In genomic region chr5:149527999-149528729, GRCm38 (mm10) we compare ENCODE assay signal across 8 mouse cellular contexts. TPM values are rescaled to one million over a fixed set of nuclear protein-coding genes. Genes with fewer than 3 reads are reported as not detected.
A peak's percentile ranks its signal among the peaks of the same experiment; 100 is the strongest.
DNase-seq lines count a peak whose midpoint lies in the region.

Gene Wdr95, plus strand, starts transcription at chr5:149528679.

- DNase-seq in adrenal gland, postnatal 14 days, result peak; percentile 47
- no peak for DNase-seq in adrenal gland, postnatal 4 days (ENCODE audit: low spot score in 2 of 2)
- peak; percentile 58 to 66 for DNase-seq in cerebellum, postnatal 25 days
- peak; percentile 42 for DNase-seq in gastrocnemius, adult 18-20 months (ENCODE audit: low spot score)
- peak; percentile 69 for DNase-seq in kidney, postnatal 10 days
- peak; percentile 36 for DNase-seq in lung, postnatal 14 days
- peak; percentile 53 to 55 for DNase-seq in right cerebral cortex, postnatal 36 days (ENCODE audit: low spot score in 2 of 2)
- DNase-seq in spleen, postnatal 4 days (ENCODE audit: low spot score in 2 of 2), result no peak

RNA-seq across cellular contexts. Expression of gene Wdr95, which starts in this region (rescaled TPM):
- total RNA-seq in adrenal gland, postnatal 14 days (2021), result 0.34 TPM in 1 of 2 replicates, not detected in the other
- total RNA-seq in adrenal gland, postnatal 4 days (2021), result not detected
- not detected for total RNA-seq in gastrocnemius, adult 18-20 months (2021)

Comparison
In these comparisons a context has a peak if more than half of its experiments do, and no peak if none do; other contexts are left out.
1. Peak in DNase-seq in adrenal gland, postnatal 14 days; RNA of the gene not detected or under 1 TPM.
2. Peak in DNase-seq in gastrocnemius, adult 18-20 months; RNA of the gene not detected or under 1 TPM.
3. DNase-seq: peak in cerebellum, postnatal 25 days (2 of 2), kidney, postnatal 10 days (single experiment), lung, postnatal 14 days (single experiment) and right cerebral cortex, postnatal 36 days (2 of 2); none in adrenal gland, postnatal 4 days (0 of 2) and spleen, postnatal 4 days (0 of 2).